Mouse (Mus musculus) kidney, embryonic 16.5 days (tissue): Measurements from ENCODE around the gene Ankrd60. TPM values are rescaled to one million over a fixed set of nuclear protein-coding genes. Genes with fewer than 3 reads are reported as not detected.

Experiments used
- ATAC-seq: fragments of 200-750 bp; cut with Nextera tagmentation; 2 replicates; pipeline ENCODE4 v1.8.0; 2017; ENCODE audit warnings: moderate TSS enrichment; ENCODE audit not compliant: low FRiP score, low TSS enrichment
- H3K27ac ChIP-seq: fragments of 300-500 bp; sonication (generic); 2 replicates; pipeline ENCODE4 v1.5.1; 2014; ENCODE audit warnings: low read length
- H3K27me3 ChIP-seq: fragments of 300-500 bp; sonication (generic); 2 replicates; pipeline ENCODE4 v1.6.1; 2014; ENCODE audit warnings: low read length, control low read depth, mixed read lengths; ENCODE audit not compliant: insufficient read depth
- H3K36me3 ChIP-seq: fragments of 300-500 bp; sonication (generic); 2 replicates; pipeline ENCODE4 v1.6.1; 2014; ENCODE audit warnings: low read length, control low read depth, mixed read lengths; ENCODE audit not compliant: insufficient read depth
- H3K4me1 ChIP-seq: fragments of 300-500 bp; sonication (generic); 2 replicates; pipeline ENCODE4 v1.6.1; 2014; ENCODE audit warnings: low read length, control low read depth, mixed read lengths; ENCODE audit not compliant: insufficient read depth
- H3K4me2 ChIP-seq: fragments of 300-500 bp; sonication (generic); replicated peaks from 2 replicates; pipeline ENCODE4 v1.6.1; 2014; ENCODE audit warnings: low read depth, low read length
- H3K4me3 ChIP-seq: fragments of 300-500 bp; sonication (generic); 2 replicates; pipeline ENCODE4 v1.5.1; 2014; ENCODE audit warnings: mild to moderate bottlenecking, low read length
- H3K9ac ChIP-seq: fragments of 300-500 bp; sonication (generic); replicated peaks from 2 replicates; pipeline ENCODE4 v1.6.1; 2014; ENCODE audit warnings: low read length
- H3K9me3 ChIP-seq: fragments of 300-500 bp; sonication (generic); 2 replicates; pipeline ENCODE4 v1.6.1; 2016; ENCODE audit warnings: low read length, control low read depth
- WGBS: fragments of 180-500 bp; shearing (Covaris S2); extraction: QIAGEN DNeasy Blood & Tissue Kit; methylation state at CpG from one replicate; pipeline ENCODE4 v1.1.7; 2014; 5-methylcytosine and 5-hydroxymethylcytosine counted together
- polyA plus RNA-seq: library from polyadenylated mRNA; unstranded; fragments of >200 nt; fragmentation: Nextera tagmentation; extraction: Ambion mirVana; gene quantifications from 2 replicates; pipeline ENCODE4 v1.2.1, GENCODE M21; 2015

Ankrd60 gene
- polyA plus RNA-seq, 1 experiment from 2014 or later: not detected

GRCm38 (mm10) chr2:173585387-173586117 is 7.4 kb upstream of the Ankrd60 start:
- peak; percentile 75; the same call in 1 of the 2 replicates for ATAC-seq
- peak overlapping the region; percentile 48 for H3K4me3 ChIP-seq
- peaks cover 3% of the 10 kb centered on the region; the same call in 1 of the 2 replicates for H3K36me3 ChIP-seq
- H3K9ac ChIP-seq: peak overlapping the region; percentile 54
- H3K27ac ChIP-seq: no peak overlapping the region
- under 1% methylated on average over 45 of the region's 54 CpGs for WGBS
- H3K4me2 ChIP-seq: peak overlapping the region; percentile 85
- H3K9me3 ChIP-seq: peaks cover 6% of the 10 kb centered on the region
- H3K4me1 ChIP-seq: peaks cover 10% of the 10 kb centered on the region
- H3K27me3 ChIP-seq: peaks cover 31% of the 10 kb centered on the region

GRCm38 (mm10) chr2:173584361-173584760 is 6.2 kb upstream of the Ankrd60 start:
- Histone ChIP-seq H3K4me1 (peaks cover 10% of the 10 kb centered on the region), H3K27ac (no peak overlapping the region), H3K4me3 (no peak overlapping the region), H3K9me3 (peaks cover 6% of the 10 kb centered on the region), H3K36me3 (peaks cover 3% of the 10 kb centered on the region; the same call in 1 of the 2 replicates), H3K9ac (no peak overlapping the region), H3K4me2 (no peak overlapping the region), H3K27me3 (peaks cover 34% of the 10 kb centered on the region)
- ATAC-seq: no peak
- 36% methylated on average over 15 of the region's 15 CpGs for WGBS

- H3K4me1 ChIP-seq: peaks cover 12% of the 10 kb centered on the region
- H3K9me3 ChIP-seq: peaks cover 6% of the 10 kb centered on the region
- 42% methylated on average over 5 of the region's 5 CpGs for WGBS
- no peak overlapping the region for H3K4me2 ChIP-seq
- peaks cover 34% of the 10 kb centered on the region for H3K27me3 ChIP-seq
- H3K36me3 ChIP-seq: peaks cover 3% of the 10 kb centered on the region; the same call in 1 of the 2 replicates
- no peak overlapping the region for H3K27ac ChIP-seq
- no peak overlapping the region for H3K9ac ChIP-seq
- no peak for ATAC-seq
- no peak overlapping the region for H3K4me3 ChIP-seq
Observed at GRCm38 (mm10) chr2:173583455-173583854, 5.3 kb upstream of the Ankrd60 start.

GRCm38 (mm10) chr2:173582903-173583302 is 4.7 kb upstream of the Ankrd60 start:
- peaks cover 6% of the 10 kb centered on the region for H3K9me3 ChIP-seq
- H3K27me3 ChIP-seq: peaks cover 34% of the 10 kb centered on the region
- H3K36me3 ChIP-seq: peaks cover 3% of the 10 kb centered on the region; the same call in 1 of the 2 replicates
- no peak overlapping the region for H3K4me2 ChIP-seq
- H3K27ac ChIP-seq: no peak overlapping the region
- no peak for ATAC-seq
- H3K9ac ChIP-seq: no peak overlapping the region
- no peak overlapping the region for H3K4me3 ChIP-seq
- 93% methylated on average over 3 of the region's 3 CpGs for WGBS
- H3K4me1 ChIP-seq: peaks cover 17% of the 10 kb centered on the region

DNA sequence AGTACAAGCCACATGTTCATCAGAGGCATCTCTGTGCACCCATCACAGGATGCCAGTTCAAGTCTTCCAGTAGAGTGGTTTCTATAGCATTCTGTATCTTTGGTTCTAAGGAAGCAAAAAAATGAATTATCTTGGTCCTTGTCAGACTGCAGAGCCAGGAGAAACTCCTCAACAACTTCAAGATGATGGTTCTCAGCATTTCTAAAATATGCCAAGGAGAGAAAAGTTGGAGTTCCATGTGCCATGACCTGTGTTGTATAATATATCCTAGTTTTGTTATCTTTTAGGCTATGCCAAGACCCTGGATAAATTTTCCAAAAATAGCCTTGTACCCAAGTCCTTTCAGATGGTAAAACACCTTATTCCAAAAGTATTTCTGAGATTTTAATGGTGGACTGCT is 2.9 kb upstream of the Ankrd60 start:
- H3K4me2 ChIP-seq: no peak overlapping the region
- H3K36me3 ChIP-seq: no peaks in the 10 kb centered on the region
- H3K27ac ChIP-seq: no peak overlapping the region
- H3K4me1 ChIP-seq: peaks cover 11% of the 10 kb centered on the region; the same call in 1 of the 2 replicates
- no peak overlapping the region for H3K9ac ChIP-seq
- H3K27me3 ChIP-seq: peaks cover 34% of the 10 kb centered on the region
- H3K9me3 ChIP-seq: no peaks in the 10 kb centered on the region
- ATAC-seq: no peak
- no peak overlapping the region for H3K4me3 ChIP-seq

DNA sequence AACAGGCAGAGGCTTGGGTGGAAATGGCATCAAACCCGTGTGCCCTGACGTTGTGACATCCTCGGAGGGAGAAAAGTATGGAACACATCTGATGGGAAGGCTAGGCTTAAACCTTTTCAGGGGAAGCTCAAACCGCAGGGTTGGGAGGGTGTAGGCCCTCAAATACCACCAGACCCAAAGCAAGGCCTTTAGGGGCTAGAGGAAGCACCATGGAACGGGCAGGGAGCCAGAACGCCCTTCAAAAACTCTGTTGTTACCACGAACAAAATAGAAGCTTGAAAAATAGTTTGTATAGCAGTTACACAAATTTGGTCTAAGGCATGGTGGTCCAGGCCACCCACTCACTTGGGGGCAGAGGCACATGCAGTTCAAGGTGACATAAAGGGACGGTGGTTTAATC is 430 bp upstream of the Ankrd60 start:
- peak overlapping the region; percentile 80 for H3K4me2 ChIP-seq
- no peaks in the 10 kb centered on the region for H3K9me3 ChIP-seq
- no peak overlapping the region for H3K27ac ChIP-seq
- peaks cover 17% of the 10 kb centered on the region for H3K27me3 ChIP-seq
- peak overlapping the region; percentile 47 for H3K4me3 ChIP-seq
- H3K4me1 ChIP-seq: 0 out of 2 replicates have a peak, but pooled peaks cover 8% of the 10 kb centered on the region
- peak; percentile 29; the same call in 1 of the 2 replicates for ATAC-seq
- H3K9ac ChIP-seq: peak overlapping the region; percentile 60
- H3K36me3 ChIP-seq: no peaks in the 10 kb centered on the region
- WGBS: 24% methylated on average over 8 of the region's 8 CpGs

DNA sequence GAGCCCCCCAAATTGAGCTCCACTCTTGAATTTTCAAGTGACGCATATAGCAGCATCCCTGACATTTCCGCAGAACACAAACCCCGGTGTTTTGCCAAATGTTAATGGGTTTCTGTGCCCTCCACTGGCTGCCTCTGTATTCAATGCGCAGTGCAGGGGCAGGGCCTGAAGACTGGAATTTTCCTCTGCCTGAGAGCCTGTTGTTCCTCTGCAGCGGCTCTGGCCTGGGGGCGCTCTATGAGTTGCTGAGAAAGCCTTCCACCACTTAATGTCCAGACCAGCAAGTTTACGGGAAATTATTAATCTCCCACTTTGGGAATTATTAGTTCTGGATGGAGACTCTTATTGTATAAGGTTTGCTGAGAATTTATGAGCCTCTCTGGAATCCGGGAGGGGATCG is 14.0 kb downstream of the Ankrd60 start:
- H3K27me3 ChIP-seq: no peaks in the 10 kb centered on the region
- H3K4me1 ChIP-seq: peaks cover 16% of the 10 kb centered on the region
- H3K27ac ChIP-seq: peak overlapping the region; percentile 34; the same call in 1 of the 2 replicates
- H3K9ac ChIP-seq: no peak overlapping the region
- H3K4me2 ChIP-seq: no peak overlapping the region
- H3K4me3 ChIP-seq: no peak overlapping the region
- 54% methylated on average over 9 of the region's 9 CpGs for WGBS
- ATAC-seq: no peak; the same call in 1 of the 2 replicates
- H3K36me3 ChIP-seq: no peaks in the 10 kb centered on the region
- H3K9me3 ChIP-seq: no peaks in the 10 kb centered on the region

- WGBS: 70% methylated on average over 7 of the region's 7 CpGs
- 0 out of 2 replicates have a peak overlapping the region, but pooled peaks have one; percentile 12 for H3K27ac ChIP-seq
- no peak overlapping the region for H3K4me2 ChIP-seq
- H3K9me3 ChIP-seq: no peaks in the 10 kb centered on the region
- H3K36me3 ChIP-seq: no peaks in the 10 kb centered on the region
- ATAC-seq: no peak
- no peaks in the 10 kb centered on the region for H3K27me3 ChIP-seq
- no peak overlapping the region for H3K9ac ChIP-seq
- H3K4me1 ChIP-seq: peaks cover 16% of the 10 kb centered on the region
- no peak overlapping the region for H3K4me3 ChIP-seq
Observed at GRCm38 (mm10) chr2:173563336-173563735, 14.8 kb downstream of the Ankrd60 start.

- ATAC-seq: no peak
- WGBS: 42% methylated on average over 5 of the region's 5 CpGs
- Histone ChIP-seq H3K36me3 (no peaks in the 10 kb centered on the region), H3K4me2 (no peak overlapping the region), H3K4me3 (no peak overlapping the region), H3K9me3 (no peaks in the 10 kb centered on the region), H3K27ac (no peak overlapping the region), H3K27me3 (no peaks in the 10 kb centered on the region), H3K4me1 (peaks cover 16% of the 10 kb centered on the region), H3K9ac (no peak overlapping the region)
Observed at GRCm38 (mm10) chr2:173561851-173562442, 16.2 kb downstream of the Ankrd60 start.
